Mouse (Mus musculus): ENCODE results near the gene Prss38.

- no peak for TF ChIP-seq CTCF (IDR thresholded peaks at IDR 0.05; ENCODE audit: control insufficient read depth, insufficient read depth, low read length)
- TF ChIP-seq POLR2A (IDR thresholded peaks at IDR 0.05; ENCODE audit: borderline replicate concordance, control insufficient read depth, low read depth, low read length): no peak
Observed at GRCm38 (mm10) chr11:59387471-59387870, 12.0 kb upstream of the Prss38 start.
